Mouse (Mus musculus): ENCODE results near the gene Chsy1. TPM values are rescaled to one million over a fixed set of nuclear protein-coding genes. Genes with fewer than 3 reads are reported as not detected.

The Chsy1 gene
- polyA plus RNA-seq, 1 experiment from 2014 or later, result 18.9 TPM

GRCm38 (mm10) chr7:66113561-66113960, 4.2 kb downstream of the Chsy1 start:
- Histone ChIP-seq H3K27ac (ENCODE audit: low read depth) (no peak overlapping the region), H3K4me1 (replicated peaks; ENCODE audit: control insufficient read depth, insufficient read depth, low read length) (peaks cover 25% of the 10 kb centered on the region), H3K36me3 (ENCODE audit: control insufficient read depth, insufficient read depth, low read length) (0 out of 2 replicates have a peak, but pooled peaks cover 4% of the 10 kb centered on the region), H3K27me3 (replicated peaks; ENCODE audit: control insufficient read depth, insufficient read depth, low read length) (no peaks in the 10 kb centered on the region), H3K4me2 (ENCODE audit: low read length) (no peak overlapping the region), H3K9me3 (ENCODE audit: control insufficient read depth, low read length) (no peaks in the 10 kb centered on the region), H3K9ac (ENCODE audit: low read length) (no peak overlapping the region), H3K4me3 (ENCODE audit: low read depth, low read length) (no peak overlapping the region)
- WGBS, result 87% methylated on average over 3 of the region's 3 CpGs
- ATAC-seq (replicated peaks; ENCODE audit: low FRiP score, low TSS enrichment, low read depth) (no peak), DNase-seq (ENCODE audit: low spot score) (no peak)

GRCm38 (mm10) chr7:66115821-66116343, 6.6 kb downstream of the Chsy1 start:
- Histone ChIP-seq H3K9ac (ENCODE audit: low read length) (no peak overlapping the region), H3K36me3 (ENCODE audit: control insufficient read depth, insufficient read depth, low read length) (0 out of 2 replicates have a peak, but pooled peaks cover 4% of the 10 kb centered on the region), H3K4me3 (ENCODE audit: low read depth, low read length) (no peak overlapping the region), H3K4me1 (replicated peaks; ENCODE audit: control insufficient read depth, insufficient read depth, low read length) (peaks cover 30% of the 10 kb centered on the region), H3K27ac (ENCODE audit: low read depth) (no peak overlapping the region), H3K27me3 (replicated peaks; ENCODE audit: control insufficient read depth, insufficient read depth, low read length) (no peaks in the 10 kb centered on the region), H3K4me2 (ENCODE audit: low read length) (no peak overlapping the region), H3K9me3 (ENCODE audit: control insufficient read depth, low read length) (no peaks in the 10 kb centered on the region)
- no peak for DNase-seq (ENCODE audit: low spot score)
- 74% methylated on average over 11 of the region's 11 CpGs for WGBS
- no peak for ATAC-seq (replicated peaks; ENCODE audit: low FRiP score, low TSS enrichment, low read depth)

DNA sequence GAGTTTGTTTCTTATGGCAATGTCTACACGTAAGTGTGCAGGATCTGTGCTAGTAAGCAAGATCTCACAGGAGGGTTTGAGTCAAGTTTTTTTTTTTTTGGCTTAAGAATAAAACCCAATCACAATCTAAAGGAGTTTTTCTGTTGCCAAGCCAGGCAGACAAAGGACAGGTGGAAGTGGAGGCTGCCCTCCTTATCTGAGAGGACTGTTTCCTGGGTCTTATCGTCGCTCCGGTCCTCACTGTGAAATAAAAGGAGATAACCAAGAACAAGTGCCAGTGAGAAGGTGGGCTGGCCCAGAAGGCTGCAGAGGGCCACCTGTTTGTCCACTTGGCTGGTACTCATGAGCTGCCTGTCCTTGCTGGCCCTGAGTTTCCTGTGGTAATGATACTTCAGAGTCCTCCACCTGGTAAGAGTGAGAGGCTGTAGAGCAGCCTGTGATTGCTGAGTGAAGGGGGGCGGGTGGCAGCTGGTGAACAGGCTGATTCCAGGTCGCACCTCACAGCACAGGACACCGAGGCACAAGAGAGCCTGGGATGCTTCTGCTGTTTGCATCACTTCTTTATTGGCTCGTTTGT, 7.7 kb downstream of the Chsy1 start:
- WGBS, result 68% methylated on average over 8 of the region's 8 CpGs

GRCm38 (mm10) chr7:66118046-66118445, 8.7 kb downstream of the Chsy1 start:
- Histone ChIP-seq H3K9me3 (ENCODE audit: control insufficient read depth, low read length) (no peaks in the 10 kb centered on the region), H3K36me3 (ENCODE audit: control insufficient read depth, insufficient read depth, low read length) (0 out of 2 replicates have a peak, but pooled peaks cover 4% of the 10 kb centered on the region), H3K27me3 (replicated peaks; ENCODE audit: control insufficient read depth, insufficient read depth, low read length) (no peaks in the 10 kb centered on the region), H3K4me3 (ENCODE audit: low read depth, low read length) (no peak overlapping the region), H3K9ac (ENCODE audit: low read length) (no peak overlapping the region), H3K4me1 (replicated peaks; ENCODE audit: control insufficient read depth, insufficient read depth, low read length) (peaks cover 27% of the 10 kb centered on the region; the same call in 1 of the 2 replicates), H3K4me2 (ENCODE audit: low read length) (no peak overlapping the region), H3K27ac (ENCODE audit: low read depth) (no peak overlapping the region)
- ATAC-seq (replicated peaks; ENCODE audit: low FRiP score, low TSS enrichment, low read depth), result no peak
- 83% methylated on average over 3 of the region's 3 CpGs for WGBS
- DNase-seq (ENCODE audit: low spot score), result no peak

More for the DNA sequence above, 7.7 kb downstream of the Chsy1 start:
- Histone ChIP-seq H3K4me2 (ENCODE audit: low read length) (no peak overlapping the region), H3K27me3 (replicated peaks; ENCODE audit: control insufficient read depth, insufficient read depth, low read length) (no peaks in the 10 kb centered on the region), H3K9ac (ENCODE audit: low read length) (no peak overlapping the region), H3K4me3 (ENCODE audit: low read depth, low read length) (no peak overlapping the region), H3K9me3 (ENCODE audit: control insufficient read depth, low read length) (no peaks in the 10 kb centered on the region), H3K4me1 (replicated peaks; ENCODE audit: control insufficient read depth, insufficient read depth, low read length) (peaks cover 27% of the 10 kb centered on the region; the same call in 1 of the 2 replicates), H3K36me3 (ENCODE audit: control insufficient read depth, insufficient read depth, low read length) (0 out of 2 replicates have a peak, but pooled peaks cover 4% of the 10 kb centered on the region), H3K27ac (ENCODE audit: low read depth) (no peak overlapping the region)
- DNase-seq (ENCODE audit: low spot score), result no peak
- no peak for ATAC-seq (replicated peaks; ENCODE audit: low FRiP score, low TSS enrichment, low read depth)

- H3K27ac ChIP-seq (ENCODE audit: low read depth), result no peak overlapping the region
- WGBS, result 85% methylated on average over 7 of the region's 7 CpGs
- no peak overlapping the region for H3K4me2 ChIP-seq (ENCODE audit: low read length)
- H3K27me3 ChIP-seq (replicated peaks; ENCODE audit: control insufficient read depth, insufficient read depth, low read length), result no peaks in the 10 kb centered on the region
- ATAC-seq (replicated peaks; ENCODE audit: low FRiP score, low TSS enrichment, low read depth), result no peak
- no peaks in the 10 kb centered on the region for H3K9me3 ChIP-seq (ENCODE audit: control insufficient read depth, low read length)
- H3K4me3 ChIP-seq (ENCODE audit: low read depth, low read length), result no peak overlapping the region
- no peak for DNase-seq (ENCODE audit: low spot score)
- H3K36me3 ChIP-seq (ENCODE audit: control insufficient read depth, insufficient read depth, low read length), result 0 out of 2 replicates have a peak, but pooled peaks cover 4% of the 10 kb centered on the region
- peaks cover 27% of the 10 kb centered on the region; the same call in 1 of the 2 replicates for H3K4me1 ChIP-seq (replicated peaks; ENCODE audit: control insufficient read depth, insufficient read depth, low read length)
- no peak overlapping the region for H3K9ac ChIP-seq (ENCODE audit: low read length)
These were observed 9.5 kb downstream of the Chsy1 start for GRCm38 (mm10) chr7:66118796-66119195.

GRCm38 (mm10) chr7:66120139-66120538, 10.8 kb downstream of the Chsy1 start:
- no peaks in the 10 kb centered on the region for H3K27me3 ChIP-seq (replicated peaks; ENCODE audit: control insufficient read depth, insufficient read depth, low read length)
- H3K4me1 ChIP-seq (replicated peaks; ENCODE audit: control insufficient read depth, insufficient read depth, low read length), result peaks cover 31% of the 10 kb centered on the region
- 65% methylated on average over 1 of the region's 1 CpGs for WGBS
- no peak overlapping the region for H3K9ac ChIP-seq (ENCODE audit: low read length)
- H3K36me3 ChIP-seq (ENCODE audit: control insufficient read depth, insufficient read depth, low read length), result peaks cover 6% of the 10 kb centered on the region
- H3K27ac ChIP-seq (ENCODE audit: low read depth), result no peak overlapping the region
- H3K4me2 ChIP-seq (ENCODE audit: low read length), result no peak overlapping the region
- DNase-seq (ENCODE audit: low spot score) (no peak), ATAC-seq (replicated peaks; ENCODE audit: low FRiP score, low TSS enrichment, low read depth) (no peak)
- no peak overlapping the region for H3K4me3 ChIP-seq (ENCODE audit: low read depth, low read length)
- no peaks in the 10 kb centered on the region for H3K9me3 ChIP-seq (ENCODE audit: control insufficient read depth, low read length)

DNA sequence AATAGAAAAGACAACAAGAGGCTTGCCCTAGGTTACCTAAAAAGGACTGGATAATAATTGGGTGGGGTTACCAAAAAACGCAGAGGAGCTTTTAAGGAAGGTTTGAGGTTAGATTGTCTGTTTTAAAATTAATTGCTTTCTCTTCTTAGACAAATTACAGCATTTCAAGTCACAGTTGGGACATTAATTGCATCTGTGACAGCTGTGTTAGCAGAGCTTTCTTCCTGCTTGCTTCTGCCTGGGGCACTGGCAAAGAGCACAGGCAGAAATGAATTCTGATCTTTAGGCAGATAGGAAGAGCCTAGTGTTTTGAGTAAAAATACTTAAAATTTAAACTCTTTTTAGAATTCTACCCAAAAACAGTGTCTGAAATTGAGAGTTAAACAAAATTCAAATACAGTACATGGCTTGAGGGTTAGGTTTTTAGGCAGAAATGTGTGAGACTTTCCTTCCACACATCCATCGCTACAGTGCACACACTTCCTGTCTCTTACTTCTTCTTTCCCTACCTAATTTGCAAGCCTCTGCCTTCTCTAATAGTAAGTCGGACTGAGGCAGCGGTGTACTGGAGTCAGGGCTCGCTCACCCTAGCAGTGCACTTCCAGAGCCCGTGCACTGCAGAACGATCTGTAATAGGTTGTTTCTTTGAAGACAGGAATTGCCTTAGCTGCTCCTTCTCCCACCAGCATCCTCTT, 11.5 kb downstream of the Chsy1 start:
- Histone ChIP-seq H3K27ac (ENCODE audit: low read depth) (no peak overlapping the region), H3K4me3 (ENCODE audit: low read depth, low read length) (no peak overlapping the region), H3K27me3 (replicated peaks; ENCODE audit: control insufficient read depth, insufficient read depth, low read length) (no peaks in the 10 kb centered on the region), H3K4me1 (replicated peaks; ENCODE audit: control insufficient read depth, insufficient read depth, low read length) (peaks cover 25% of the 10 kb centered on the region), H3K36me3 (ENCODE audit: control insufficient read depth, insufficient read depth, low read length) (peaks cover 13% of the 10 kb centered on the region), H3K9me3 (ENCODE audit: control insufficient read depth, low read length) (no peaks in the 10 kb centered on the region), H3K4me2 (ENCODE audit: low read length) (no peak overlapping the region), H3K9ac (ENCODE audit: low read length) (no peak overlapping the region)
- no peak for DNase-seq (ENCODE audit: low spot score)
- 61% methylated on average over 7 of the region's 7 CpGs for WGBS
- no peak for ATAC-seq (replicated peaks; ENCODE audit: low FRiP score, low TSS enrichment, low read depth)

- Histone ChIP-seq H3K27me3 (replicated peaks; ENCODE audit: control insufficient read depth, insufficient read depth, low read length) (no peaks in the 10 kb centered on the region), H3K9me3 (ENCODE audit: control insufficient read depth, low read length) (no peaks in the 10 kb centered on the region), H3K36me3 (ENCODE audit: control insufficient read depth, insufficient read depth, low read length) (peaks cover 32% of the 10 kb centered on the region), H3K4me3 (ENCODE audit: low read depth, low read length) (no peak overlapping the region), H3K9ac (ENCODE audit: low read length) (no peak overlapping the region), H3K27ac (ENCODE audit: low read depth) (peak overlapping the region; percentile 11; the same call in 1 of the 2 replicates), H3K4me1 (replicated peaks; ENCODE audit: control insufficient read depth, insufficient read depth, low read length) (peaks cover 20% of the 10 kb centered on the region), H3K4me2 (ENCODE audit: low read length) (no peak overlapping the region)
- ATAC-seq (replicated peaks; ENCODE audit: low FRiP score, low TSS enrichment, low read depth), result no peak
- WGBS, result 53% methylated on average over 11 of the region's 11 CpGs
- DNase-seq (ENCODE audit: low spot score), result no peak
These were observed 15.2 kb downstream of the Chsy1 start for GRCm38 (mm10) chr7:66124551-66124968.

Measured in intestine, embryonic 14.5 days (tissue).